Mouse (Mus musculus) B cell, adult 2 months (primary cell): ENCODE measurements around the gene Pin1rt1.

ENCODE experiments used
- DNase-seq, 2 experiments: peaks; one replicate each; pipeline ENCODE4 v3.0.0; 2022

Pin1rt1 gene

GRCm38 (mm10) chr2:104711585-104712485 is 4.3 kb downstream of the Pin1rt1 start, which contains the start of gene Tcp11l1:
Gene Tcp11l1 (minus strand): TSS chr2:104712169.
- DNase-seq = peak; percentile 53 to 71

- DNase-seq = no peak
These were observed 5.4 kb downstream of the Pin1rt1 start for GRCm38 (mm10) chr2:104710670-104711370.

- DNase-seq = no peak
These were observed 6.3 kb downstream of the Pin1rt1 start for GRCm38 (mm10) chr2:104709786-104710337.

GRCm38 (mm10) chr2:104704355-104704754 is 11.8 kb downstream of the Pin1rt1 start:
- no peak for DNase-seq

- DNase-seq = no peak
These were observed 13.0 kb downstream of the Pin1rt1 start for GRCm38 (mm10) chr2:104703158-104703557.

GRCm38 (mm10) chr2:104699659-104700058 is 16.5 kb downstream of the Pin1rt1 start:
- DNase-seq = no peak

- no peak for DNase-seq
These were observed 23.6 kb downstream of the Pin1rt1 start for GRCm38 (mm10) chr2:104692551-104692950.

- DNase-seq = peak; percentile 37 to 43
These were observed 25.5 kb downstream of the Pin1rt1 start for GRCm38 (mm10) chr2:104690720-104691119.

- no peak for DNase-seq
These were observed 27.5 kb downstream of the Pin1rt1 start for GRCm38 (mm10) chr2:104688724-104689123.

GRCm38 (mm10) chr2:104688321-104688720 is 27.9 kb downstream of the Pin1rt1 start:
- no peak for DNase-seq

GRCm38 (mm10) chr2:104687261-104687660 is 28.9 kb downstream of the Pin1rt1 start:
- DNase-seq = peak in 1 of 2 experiments; percentile 6

GRCm38 (mm10) chr2:104685418-104685817 is 30.8 kb downstream of the Pin1rt1 start:
- peak; percentile 78 to 79 for DNase-seq

GRCm38 (mm10) chr2:104684771-104685170 is 31.4 kb downstream of the Pin1rt1 start:
- DNase-seq = no peak

- no peak for DNase-seq
These were observed 38.9 kb downstream of the Pin1rt1 start for GRCm38 (mm10) chr2:104677326-104677725.

GRCm38 (mm10) chr2:104671724-104672123 is 44.5 kb downstream of the Pin1rt1 start:
- no peak for DNase-seq

GRCm38 (mm10) chr2:104669122-104669804 is 46.9 kb downstream of the Pin1rt1 start:
- peak; percentile 8 to 24 for DNase-seq
